Mouse (Mus musculus): Measurements from ENCODE around the gene Gyg. TPM values are rescaled to one million over a fixed set of nuclear protein-coding genes. Genes with fewer than 3 reads are reported as not detected.
A peak's percentile ranks its signal among the peaks of the same experiment; 100 is the strongest.
"Not testable (repeated sequence)": the region's sequence is repeated elsewhere in the genome, so short reads cannot be mapped to it uniquely, and the experiment has no call there.

The Gyg gene
- polyA plus RNA-seq, 1 experiment from 2014 or later, result 46.6 TPM

DNA sequence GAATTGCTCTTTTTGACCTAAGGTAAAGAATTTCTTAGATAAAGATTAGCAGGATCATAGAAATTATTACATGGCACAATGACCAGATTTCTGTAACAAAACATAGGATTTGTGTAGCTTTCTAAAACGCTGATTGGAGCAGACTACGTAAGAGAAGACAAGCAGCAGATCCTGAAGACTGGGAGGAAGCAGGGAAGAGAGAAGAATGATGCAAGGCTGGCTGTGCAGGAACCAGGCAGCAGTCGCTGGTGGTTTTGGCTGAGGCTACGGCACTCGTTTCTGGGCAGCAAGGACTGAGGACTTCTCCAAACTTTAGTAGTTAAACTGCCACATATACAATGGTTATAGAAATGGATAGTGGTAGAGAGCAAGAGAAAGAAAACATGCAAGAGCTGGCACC, 25.6 kb downstream of the Gyg start:
- no peak for ATAC-seq (ENCODE audit: low FRiP score, low read depth)
- Histone ChIP-seq H3K4me2 (replicated peaks) (no peak overlapping the region), H3K4me3 (no peak overlapping the region), H3K4me1 (no peaks in the 10 kb centered on the region), H3K9me3 (no peaks in the 10 kb centered on the region), H3K27me3 (no peaks in the 10 kb centered on the region), H3K36me3 (peaks cover 12% of the 10 kb centered on the region), H3K27ac (no peak overlapping the region), H3K9ac (no peak overlapping the region)
- 88% methylated on average over 5 of the region's 5 CpGs for WGBS

DNA sequence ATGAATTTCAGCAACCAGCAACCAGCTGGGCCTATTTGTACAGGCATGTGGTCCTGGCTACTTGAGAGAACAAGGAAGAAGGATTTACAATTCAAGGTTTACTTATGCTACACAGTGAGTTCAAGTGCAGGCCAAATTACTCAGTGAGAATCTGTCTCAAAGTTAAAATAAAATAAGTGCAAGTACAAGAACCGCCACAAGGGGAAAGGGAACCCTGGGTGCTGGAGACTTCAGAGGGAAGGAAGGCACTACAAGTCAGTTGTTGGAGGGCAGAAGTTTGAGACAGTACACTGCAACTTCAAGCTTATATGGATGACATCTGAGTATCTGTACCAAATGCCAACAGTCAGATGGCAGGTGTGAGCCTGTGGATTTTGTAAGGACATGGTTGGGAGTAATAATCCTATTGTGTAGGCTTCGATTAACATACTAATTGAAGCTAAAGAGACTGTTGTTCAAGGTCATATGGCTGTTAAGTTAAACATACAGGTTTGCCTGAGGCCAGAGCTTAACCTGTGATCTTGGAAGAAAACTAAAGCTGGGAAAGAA, 28.0 kb downstream of the Gyg start:
- no peak overlapping the region for H3K4me2 ChIP-seq (replicated peaks)
- H3K9me3 ChIP-seq, result no peaks in the 10 kb centered on the region
- H3K9ac ChIP-seq, result no peak overlapping the region
- H3K4me1 ChIP-seq, result no peaks in the 10 kb centered on the region
- ATAC-seq (ENCODE audit: low FRiP score, low read depth), result no peak
- H3K4me3 ChIP-seq, result no peak overlapping the region
- H3K27me3 ChIP-seq, result no peaks in the 10 kb centered on the region
- peaks cover 18% of the 10 kb centered on the region for H3K36me3 ChIP-seq
- no peak overlapping the region for H3K27ac ChIP-seq
- 79% methylated on average over 2 of the region's 2 CpGs for WGBS

DNA sequence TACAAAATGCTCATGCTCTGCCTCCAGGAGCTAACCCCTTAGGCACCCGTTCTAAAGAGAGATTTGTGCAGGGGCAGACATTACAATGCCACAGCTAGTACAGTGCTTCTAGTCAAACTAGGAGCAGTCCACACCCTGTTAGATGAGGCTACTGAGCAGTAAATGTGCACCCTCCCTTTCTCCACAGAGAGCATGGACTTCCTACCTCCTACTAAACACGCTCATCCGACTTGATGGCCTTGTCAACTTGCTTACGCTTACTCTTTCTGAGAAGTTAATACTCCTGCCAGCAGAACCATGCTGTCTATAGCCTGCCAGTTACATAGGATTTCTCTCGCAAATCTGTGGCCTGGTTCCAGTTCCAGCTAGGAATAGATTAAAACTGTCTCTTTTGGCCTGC, 29.5 kb downstream of the Gyg start:
- Histone ChIP-seq H3K36me3 (peaks cover 21% of the 10 kb centered on the region), H3K9me3 (no peaks in the 10 kb centered on the region), H3K4me2 (replicated peaks) (no peak overlapping the region), H3K4me1 (no peaks in the 10 kb centered on the region), H3K27ac (no peak overlapping the region), H3K9ac (no peak overlapping the region), H3K27me3 (no peaks in the 10 kb centered on the region), H3K4me3 (no peak overlapping the region)
- WGBS, result 92% methylated on average over 5 of the region's 5 CpGs
- no peak for ATAC-seq (ENCODE audit: low FRiP score, low read depth)

DNA sequence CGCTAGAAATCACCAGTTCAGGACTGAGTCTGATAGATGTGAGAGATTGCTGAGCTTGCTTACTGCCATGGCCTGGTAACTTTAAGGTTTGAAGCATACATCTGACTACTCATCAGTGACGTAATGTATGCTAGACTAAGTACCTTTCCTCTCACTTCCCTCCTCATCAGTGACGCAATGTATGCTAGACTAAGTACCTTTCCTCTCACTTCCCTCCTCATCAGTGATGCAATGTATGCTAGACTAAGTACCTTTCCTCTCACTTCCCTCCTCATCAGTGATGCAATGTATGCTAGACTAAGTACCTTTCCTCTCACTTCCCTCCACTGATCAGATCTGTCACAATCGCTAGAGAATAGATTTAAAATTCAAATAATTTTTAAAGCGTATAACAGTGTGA, 33.5 kb downstream of the Gyg start:
- H3K36me3 ChIP-seq, result peaks cover 26% of the 10 kb centered on the region
- H3K9me3 ChIP-seq; H3K9ac ChIP-seq; H3K27me3 ChIP-seq; H3K4me1 ChIP-seq; H3K27ac ChIP-seq; H3K4me2 ChIP-seq (replicated peaks); ATAC-seq (ENCODE audit: low FRiP score, low read depth); H3K4me3 ChIP-seq: not testable (repeated sequence)
- WGBS, result 89% methylated on average over 5 of the region's 5 CpGs

DNA sequence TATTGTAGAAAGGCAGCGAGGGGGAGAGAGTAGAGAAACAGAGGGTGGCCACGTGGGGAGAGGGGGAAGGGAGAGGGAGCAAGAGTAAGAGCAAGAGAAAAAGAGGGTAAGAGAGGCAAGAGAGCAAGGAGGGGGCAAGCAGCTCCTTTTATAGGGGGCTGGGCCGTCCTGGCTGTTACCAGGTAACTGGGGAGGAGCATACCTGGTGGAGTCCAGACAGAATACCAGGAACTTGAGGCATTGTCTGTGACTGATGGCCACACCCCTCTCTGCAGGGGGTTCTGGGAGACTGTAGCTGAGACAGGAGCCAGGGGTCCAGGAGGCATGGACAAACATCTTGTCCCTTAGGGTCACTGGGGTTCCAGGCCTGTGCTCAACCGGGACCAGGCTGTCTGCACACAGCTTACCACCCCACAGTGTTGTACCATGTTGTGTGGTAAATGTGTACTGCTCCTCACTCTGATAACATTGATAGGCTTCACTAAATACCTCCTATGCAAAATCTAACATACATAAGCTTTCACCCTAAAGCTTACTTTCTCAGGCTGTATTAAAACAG, 35.4 kb downstream of the Gyg start:
- Histone ChIP-seq H3K4me2 (replicated peaks) (no peak overlapping the region), H3K36me3 (peaks cover 20% of the 10 kb centered on the region), H3K4me1 (no peaks in the 10 kb centered on the region), H3K9ac (no peak overlapping the region), H3K9me3 (no peaks in the 10 kb centered on the region), H3K27me3 (no peaks in the 10 kb centered on the region), H3K4me3 (no peak overlapping the region), H3K27ac (no peak overlapping the region)
- 61% methylated on average over 4 of the region's 4 CpGs for WGBS
- ATAC-seq (ENCODE audit: low FRiP score, low read depth), result no peak

DNA sequence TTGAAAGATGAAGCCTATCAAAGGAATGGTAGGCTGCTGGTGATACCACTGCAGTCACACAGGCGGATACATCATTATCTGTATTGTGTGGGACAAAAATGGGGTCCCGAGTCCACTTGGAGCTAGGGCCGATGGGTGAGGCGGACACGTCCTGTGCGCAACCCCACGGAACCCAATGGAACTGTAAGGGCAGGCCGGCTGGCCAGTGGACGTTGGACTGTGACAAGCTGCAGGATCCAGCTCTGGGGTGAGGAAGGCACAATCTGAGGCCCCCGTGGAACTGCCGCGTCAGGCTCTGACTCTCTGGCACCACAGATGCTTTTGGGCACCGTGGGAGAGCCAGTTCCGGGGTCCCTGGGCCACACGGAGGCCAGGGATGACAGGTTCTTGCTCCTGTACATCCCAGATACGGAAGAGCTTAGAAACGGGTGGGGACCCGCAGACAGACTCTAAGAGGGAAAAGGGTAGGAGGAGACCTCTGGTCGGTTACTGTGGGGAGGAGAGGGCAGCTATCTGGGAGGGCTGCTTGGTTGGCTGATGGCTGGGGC, 36.0 kb downstream of the Gyg start:
- no peaks in the 10 kb centered on the region for H3K4me1 ChIP-seq
- H3K9me3 ChIP-seq, result no peaks in the 10 kb centered on the region
- no peak for ATAC-seq (ENCODE audit: low FRiP score, low read depth)
- no peak overlapping the region for H3K4me2 ChIP-seq (replicated peaks)
- no peak overlapping the region for H3K4me3 ChIP-seq
- H3K27me3 ChIP-seq, result no peaks in the 10 kb centered on the region
- H3K27ac ChIP-seq, result no peak overlapping the region
- 89% methylated on average over 19 of the region's 19 CpGs for WGBS
- peaks cover 20% of the 10 kb centered on the region for H3K36me3 ChIP-seq
- peak overlapping the region; percentile 39; the same call in 1 of the 2 replicates for H3K9ac ChIP-seq

DNA sequence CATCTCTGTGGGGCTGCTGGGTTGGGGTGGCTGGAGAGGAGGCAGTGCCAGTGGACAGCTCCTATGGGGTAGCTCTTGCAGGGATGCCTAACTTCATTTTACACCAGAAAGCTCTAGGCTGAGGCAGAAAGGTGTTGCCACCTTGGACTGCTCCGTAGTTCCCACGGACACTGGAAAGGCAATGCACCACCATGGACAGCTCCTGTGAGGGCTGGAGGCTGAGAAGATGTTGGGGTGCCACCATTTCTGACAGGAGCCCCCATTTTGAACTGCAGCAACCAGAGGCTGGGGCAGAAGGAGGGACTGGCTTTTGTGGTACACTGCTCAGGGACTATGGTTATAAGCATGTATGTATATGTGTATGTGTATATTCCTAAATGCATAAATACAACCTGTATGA, 43.2 kb downstream of the Gyg start:
- Histone ChIP-seq H3K9me3 (no peaks in the 10 kb centered on the region), H3K36me3 (peaks cover 43% of the 10 kb centered on the region)
- 91% methylated on average over 2 of the region's 2 CpGs for WGBS

DNA sequence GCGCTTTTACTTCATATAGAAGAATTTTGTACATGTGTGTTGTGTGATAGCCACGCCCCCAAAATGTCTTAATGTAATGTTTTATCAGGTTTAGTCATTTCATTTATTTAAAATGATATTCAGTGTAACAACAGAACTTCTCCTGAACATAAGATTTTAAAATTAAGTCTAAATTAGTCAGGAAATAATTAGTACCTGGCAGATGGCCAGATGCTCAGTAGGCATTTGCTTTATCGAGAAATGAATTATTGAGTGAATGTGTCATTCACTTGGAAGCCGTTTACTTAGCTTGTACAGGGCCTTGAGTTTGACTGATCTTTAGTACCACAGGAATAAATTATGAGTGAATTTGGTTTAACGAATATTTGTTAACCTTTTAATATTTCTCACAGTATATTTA, 46.2 kb downstream of the Gyg start:
- H3K36me3 ChIP-seq, result peaks cover 40% of the 10 kb centered on the region
- H3K4me1 ChIP-seq, result no peaks in the 10 kb centered on the region
- H3K4me3 ChIP-seq, result no peak overlapping the region
- no peak overlapping the region for H3K9ac ChIP-seq
- 82% methylated on average over 5 of the region's 5 CpGs for whole genome bisulfite sequencing
- H3K27me3 ChIP-seq, result no peaks in the 10 kb centered on the region
- no peak for ATAC-seq (ENCODE audit: low FRiP score, low read depth)
- no peaks in the 10 kb centered on the region for H3K9me3 ChIP-seq
- H3K4me2 ChIP-seq (replicated peaks), result no peak overlapping the region
- H3K27ac ChIP-seq, result no peak overlapping the region

More for the DNA sequence above, 43.2 kb downstream of the Gyg start:
- Histone ChIP-seq H3K4me2 (replicated peaks) (no peak overlapping the region), H3K4me1 (no peaks in the 10 kb centered on the region), H3K27ac (no peak overlapping the region), H3K9ac (no peak overlapping the region), H3K27me3 (no peaks in the 10 kb centered on the region), H3K4me3 (no peak overlapping the region)
- ATAC-seq (ENCODE audit: low FRiP score, low read depth), result no peak

DNA sequence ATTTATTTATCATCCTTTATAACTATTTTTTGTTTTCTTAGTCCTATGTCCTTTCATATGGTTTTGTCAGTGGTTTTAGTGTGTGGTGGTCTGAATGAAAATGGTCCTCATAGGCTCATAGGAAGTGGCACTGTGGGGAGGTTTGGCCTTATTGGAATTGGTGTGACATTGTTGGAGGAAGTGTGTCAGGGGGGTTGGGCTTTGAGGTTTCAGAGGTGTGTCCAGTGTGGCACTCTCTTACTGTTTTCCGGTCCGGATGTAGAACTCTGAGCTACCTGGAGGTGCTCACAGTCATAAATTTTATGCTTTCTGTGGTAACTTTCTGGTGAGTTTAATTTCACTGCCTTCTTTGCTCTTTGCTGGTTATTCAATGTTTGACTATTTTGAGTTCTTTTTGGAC, 50.3 kb downstream of the Gyg start:
- no peak for ATAC-seq (ENCODE audit: low FRiP score, low read depth)
- no peaks in the 10 kb centered on the region for H3K4me1 ChIP-seq
- H3K4me2 ChIP-seq (replicated peaks), result no peak overlapping the region
- H3K27ac ChIP-seq, result no peak overlapping the region
- peaks cover 29% of the 10 kb centered on the region for H3K36me3 ChIP-seq
- H3K9me3 ChIP-seq, result no peaks in the 10 kb centered on the region
- 81% methylated on average over 2 of the region's 2 CpGs for WGBS
- H3K9ac ChIP-seq, result no peak overlapping the region
- no peaks in the 10 kb centered on the region for H3K27me3 ChIP-seq
- no peak overlapping the region for H3K4me3 ChIP-seq

DNA sequence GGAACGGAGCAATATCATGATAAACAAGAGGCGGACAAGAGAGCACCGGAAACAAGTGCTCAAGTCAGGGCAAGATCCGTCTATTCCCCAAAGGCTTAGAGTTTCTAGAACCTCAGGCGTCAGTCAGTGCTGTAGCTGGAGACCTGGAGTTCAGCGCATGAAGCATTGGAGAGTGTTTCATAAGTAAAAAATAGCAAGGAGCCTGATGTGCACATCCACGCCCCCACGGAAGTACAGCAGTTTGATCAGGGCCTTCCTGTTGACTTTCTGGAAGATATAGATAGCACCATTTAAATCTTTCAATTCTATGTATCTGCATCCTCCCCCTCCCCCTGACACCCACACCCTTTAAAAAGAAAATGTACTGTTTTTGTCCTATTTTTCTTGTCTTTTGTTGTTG, 50.8 kb downstream of the Gyg start:
- Histone ChIP-seq H3K27ac (no peak overlapping the region), H3K9me3 (no peaks in the 10 kb centered on the region), H3K9ac (no peak overlapping the region), H3K36me3 (peaks cover 25% of the 10 kb centered on the region), H3K4me2 (replicated peaks) (no peak overlapping the region), H3K27me3 (no peaks in the 10 kb centered on the region), H3K4me1 (no peaks in the 10 kb centered on the region), H3K4me3 (no peak overlapping the region)
- ATAC-seq (ENCODE audit: low FRiP score, low read depth), result no peak
- WGBS, result 90% methylated on average over 8 of the region's 8 CpGs

DNA sequence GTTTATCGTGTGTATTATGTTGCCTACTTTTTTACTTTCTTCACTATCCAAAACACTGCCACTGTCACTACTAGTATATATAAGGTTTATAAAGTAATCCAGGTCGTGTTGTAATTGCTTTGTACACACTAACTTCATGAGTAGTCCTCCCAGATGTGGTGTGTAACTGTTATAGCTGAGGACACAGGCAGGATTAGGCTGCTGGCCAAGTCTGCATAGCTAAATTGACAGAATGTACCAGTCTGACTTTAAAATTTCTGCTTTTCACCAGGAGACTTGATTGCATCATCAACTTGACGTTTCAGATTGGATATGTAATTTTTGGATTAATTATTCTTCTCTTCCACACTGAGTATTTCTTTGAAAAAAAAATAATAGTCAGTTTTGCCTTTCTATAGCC, 51.3 kb downstream of the Gyg start:
- H3K27ac ChIP-seq, result no peak overlapping the region
- H3K9me3 ChIP-seq, result no peaks in the 10 kb centered on the region
- no peak overlapping the region for H3K4me2 ChIP-seq (replicated peaks)
- peaks cover 25% of the 10 kb centered on the region for H3K36me3 ChIP-seq
- no peaks in the 10 kb centered on the region for H3K27me3 ChIP-seq
- WGBS, result 72% methylated on average over 3 of the region's 3 CpGs
- no peak overlapping the region for H3K9ac ChIP-seq
- no peak overlapping the region for H3K4me3 ChIP-seq
- H3K4me1 ChIP-seq, result no peaks in the 10 kb centered on the region
- ATAC-seq (ENCODE audit: low FRiP score, low read depth), result no peak

DNA sequence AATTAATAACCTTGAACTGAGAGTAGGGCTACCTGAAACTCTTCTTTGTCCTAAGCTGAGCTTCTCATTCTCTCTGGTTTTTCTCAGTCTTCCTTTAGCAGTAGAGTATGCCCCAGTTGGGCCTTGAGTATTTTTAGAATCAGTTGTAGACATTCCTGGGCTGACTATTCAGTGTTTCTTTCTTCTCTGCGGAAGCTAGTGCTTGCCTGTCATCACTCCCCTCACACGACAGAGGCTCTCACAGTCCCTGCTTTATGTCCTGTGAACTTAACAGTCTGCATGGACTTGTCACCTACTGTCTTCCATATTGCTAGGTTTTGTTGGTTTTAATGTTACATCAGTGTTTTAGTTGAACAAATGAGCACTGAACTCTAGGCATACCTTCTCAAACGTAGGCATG, 73.0 kb downstream of the Gyg start:
- no peak for ATAC-seq (ENCODE audit: low FRiP score, low read depth)

More for the DNA sequence above, 73.0 kb downstream of the Gyg start:
- Histone ChIP-seq H3K9me3 (no peaks in the 10 kb centered on the region), H3K27ac (no peak overlapping the region), H3K9ac (no peak overlapping the region), H3K27me3 (no peaks in the 10 kb centered on the region), H3K4me3 (no peak overlapping the region), H3K36me3 (peaks cover 37% of the 10 kb centered on the region), H3K4me2 (replicated peaks) (no peak overlapping the region), H3K4me1 (no peaks in the 10 kb centered on the region)
- 65% methylated on average over 3 of the region's 3 CpGs for WGBS

All from limb, embryonic 13.5 days (tissue).